Mouse (Mus musculus): Measurements from ENCODE around the gene Tmem203. TPM values are rescaled to one million over a fixed set of nuclear protein-coding genes. Genes with fewer than 3 reads are reported as not detected.
A peak's percentile ranks its signal among the peaks of the same experiment; 100 is the strongest.

Tmem203 gene
- 0.99 and 1.6 TPM in 2 replicates for polyA plus RNA-seq (2012)

GRCm38 (mm10) chr2:25255284-25255779, at the start of gene Tmem203:
Tmem203 (plus strand) TSS chr2:25255439.
- H3K9me3 ChIP-seq (ENCODE audit: control insufficient read depth, low read length), result no peaks in the 10 kb centered on the region
- TF ChIP-seq TAL1 (IDR thresholded peaks at IDR 0.05; ENCODE audit: low read length) (no peak), GATA1 (IDR thresholded peaks at IDR 0.05; ENCODE audit: low read length) (no peak)
- H3K4me3 ChIP-seq (replicated peaks), result peak within 1 kb of the TSS; percentile 85
- peaks cover 32% of the 10 kb centered on the region for H3K4me1 ChIP-seq (ENCODE audit: control insufficient read depth)
- no peaks in the 10 kb centered on the region for H3K27me3 ChIP-seq (ENCODE audit: control insufficient read depth)
- H3K36me3 ChIP-seq (ENCODE audit: control insufficient read depth), result peaks cover 33% of the 10 kb centered on the region

- Histone ChIP-seq H3K4me1 (ENCODE audit: control insufficient read depth) (peaks cover 37% of the 10 kb centered on the region), H3K9me3 (ENCODE audit: control insufficient read depth, low read length) (no peaks in the 10 kb centered on the region), H3K36me3 (ENCODE audit: control insufficient read depth) (peaks cover 73% of the 10 kb centered on the region), H3K4me3 (replicated peaks) (no peak overlapping the region), H3K27me3 (ENCODE audit: control insufficient read depth) (no peaks in the 10 kb centered on the region)
- no peak for TF ChIP-seq GATA1 (IDR thresholded peaks at IDR 0.05; ENCODE audit: low read length)
- no peak for TF ChIP-seq TAL1 (IDR thresholded peaks at IDR 0.05; ENCODE audit: low read length)
Observed at GRCm38 (mm10) chr2:25207593-25207992, 47.6 kb upstream of the Tmem203 start.

DNA sequence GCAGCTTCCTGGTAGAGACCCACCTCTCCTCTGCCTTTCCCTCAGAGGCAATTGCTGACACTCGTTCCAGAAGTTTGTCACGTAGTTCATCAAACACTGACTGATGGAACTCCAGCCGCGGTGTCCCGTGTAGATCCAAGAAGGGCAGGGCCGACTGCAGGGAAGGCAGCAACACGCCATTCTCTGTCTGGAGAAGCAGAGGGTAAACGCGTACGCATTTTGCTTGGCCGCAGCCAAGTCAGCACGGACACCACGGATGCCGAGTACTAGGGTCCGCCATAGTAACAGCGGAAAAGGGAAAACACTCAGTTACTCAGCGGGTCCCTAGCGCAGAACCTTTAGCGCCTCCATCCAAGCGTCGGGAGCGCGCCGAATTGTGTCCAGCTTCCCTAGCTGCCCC, 44.6 kb upstream of the Tmem203 start:
- peak overlapping the region; percentile 83 for H3K4me3 ChIP-seq (replicated peaks)
- H3K4me1 ChIP-seq (ENCODE audit: control insufficient read depth), result peaks cover 35% of the 10 kb centered on the region
- peaks cover 42% of the 10 kb centered on the region for H3K36me3 ChIP-seq (ENCODE audit: control insufficient read depth)
- TF ChIP-seq TAL1 (IDR thresholded peaks at IDR 0.05; ENCODE audit: low read length) (no peak), GATA1 (IDR thresholded peaks at IDR 0.05; ENCODE audit: low read length) (no peak)
- no peaks in the 10 kb centered on the region for H3K9me3 ChIP-seq (ENCODE audit: control insufficient read depth, low read length)
- peaks cover 5% of the 10 kb centered on the region for H3K27me3 ChIP-seq (ENCODE audit: control insufficient read depth)

- Histone ChIP-seq H3K4me3 (replicated peaks) (peak within 1 kb of the TSS; percentile 83), H3K27me3 (ENCODE audit: control insufficient read depth) (peaks cover 5% of the 10 kb centered on the region), H3K4me1 (ENCODE audit: control insufficient read depth) (peaks cover 33% of the 10 kb centered on the region), H3K9me3 (ENCODE audit: control insufficient read depth, low read length) (no peaks in the 10 kb centered on the region), H3K36me3 (ENCODE audit: control insufficient read depth) (peaks cover 37% of the 10 kb centered on the region)
- TF ChIP-seq TAL1 (IDR thresholded peaks at IDR 0.05; ENCODE audit: low read length) (no peak), GATA1 (IDR thresholded peaks at IDR 0.05; ENCODE audit: low read length) (no peak)
Observed at GRCm38 (mm10) chr2:25211121-25211670, 44.0 kb upstream of the Tmem203 start, which contains the start of gene Nelfb. Nelfb (minus strand) TSS chr2:25211489.

GRCm38 (mm10) chr2:25213266-25213865, 41.9 kb upstream of the Tmem203 start:
- TF ChIP-seq GATA1 (IDR thresholded peaks at IDR 0.05; ENCODE audit: low read length), result no peak
- no peak for TF ChIP-seq TAL1 (IDR thresholded peaks at IDR 0.05; ENCODE audit: low read length)
- H3K27me3 ChIP-seq (ENCODE audit: control insufficient read depth), result peaks cover 5% of the 10 kb centered on the region
- peaks cover 15% of the 10 kb centered on the region for H3K36me3 ChIP-seq (ENCODE audit: control insufficient read depth)
- H3K4me1 ChIP-seq (ENCODE audit: control insufficient read depth), result peaks cover 31% of the 10 kb centered on the region
- no peaks in the 10 kb centered on the region for H3K9me3 ChIP-seq (ENCODE audit: control insufficient read depth, low read length)
- no peak overlapping the region for H3K4me3 ChIP-seq (replicated peaks)

GRCm38 (mm10) chr2:25214444-25214843, 40.8 kb upstream of the Tmem203 start, which contains the start of gene Stpg3:
Stpg3 (minus strand) TSS chr2:25214637.
- Histone ChIP-seq H3K36me3 (ENCODE audit: control insufficient read depth) (peaks cover 8% of the 10 kb centered on the region), H3K4me3 (replicated peaks) (no peak within 1 kb of the TSS), H3K27me3 (ENCODE audit: control insufficient read depth) (peaks cover 5% of the 10 kb centered on the region), H3K4me1 (ENCODE audit: control insufficient read depth) (peaks cover 29% of the 10 kb centered on the region), H3K9me3 (ENCODE audit: control insufficient read depth, low read length) (no peaks in the 10 kb centered on the region)
- TF ChIP-seq TAL1 (IDR thresholded peaks at IDR 0.05; ENCODE audit: low read length) (no peak), GATA1 (IDR thresholded peaks at IDR 0.05; ENCODE audit: low read length) (no peak)

DNA sequence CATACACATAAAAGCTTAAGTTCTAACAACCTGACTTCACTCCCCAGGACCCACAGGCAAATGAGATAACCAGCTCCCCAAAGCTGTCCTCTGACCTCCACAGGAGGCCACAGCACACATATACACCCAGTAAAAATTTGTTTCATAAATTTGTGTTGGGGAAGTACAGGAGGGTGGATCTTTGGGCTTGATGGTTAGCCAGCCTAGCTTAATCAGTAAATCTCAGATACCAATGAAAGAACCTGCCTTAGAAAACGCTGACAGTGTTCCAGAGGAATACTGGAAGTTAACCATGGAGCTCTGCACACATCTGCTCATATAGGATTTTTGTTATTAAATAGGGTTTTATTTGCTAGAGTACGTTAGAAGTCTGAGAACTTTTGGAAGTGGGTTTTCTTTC, 37.6 kb upstream of the Tmem203 start:
- H3K27me3 ChIP-seq (ENCODE audit: control insufficient read depth), result peaks cover 5% of the 10 kb centered on the region
- TF ChIP-seq GATA1 (IDR thresholded peaks at IDR 0.05; ENCODE audit: low read length) (no peak), TAL1 (IDR thresholded peaks at IDR 0.05; ENCODE audit: low read length) (no peak)
- H3K36me3 ChIP-seq (ENCODE audit: control insufficient read depth), result peaks cover 22% of the 10 kb centered on the region
- no peak overlapping the region for H3K4me3 ChIP-seq (replicated peaks)
- H3K4me1 ChIP-seq (ENCODE audit: control insufficient read depth), result peaks cover 23% of the 10 kb centered on the region
- no peaks in the 10 kb centered on the region for H3K9me3 ChIP-seq (ENCODE audit: control insufficient read depth, low read length)

DNA sequence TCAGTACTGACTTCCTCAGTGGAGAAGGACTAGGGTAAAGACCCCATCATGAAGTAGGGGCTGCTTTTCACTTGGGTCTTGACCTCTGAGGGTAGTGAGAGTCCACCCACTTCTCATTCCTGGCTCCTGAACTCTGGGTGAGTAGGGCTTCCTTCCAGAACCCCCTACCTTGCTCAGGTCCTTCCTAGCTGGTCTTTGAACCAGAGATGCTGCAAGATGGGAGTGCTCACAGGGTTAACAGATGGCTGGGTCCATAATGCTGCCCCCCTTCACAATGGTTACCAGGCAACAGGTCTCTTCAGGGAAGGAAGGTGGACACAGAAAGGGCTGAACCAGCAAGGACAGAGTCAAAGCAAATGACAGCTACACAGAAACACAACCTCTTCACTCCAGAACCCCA, 36.8 kb upstream of the Tmem203 start, which contains the start of gene Fam166a:
Fam166a (plus strand) TSS at position 301 of the 400 bp plus-strand sequence.
- peaks cover 29% of the 10 kb centered on the region for H3K36me3 ChIP-seq (ENCODE audit: control insufficient read depth)
- TF ChIP-seq GATA1 (IDR thresholded peaks at IDR 0.05; ENCODE audit: low read length) (no peak), TAL1 (IDR thresholded peaks at IDR 0.05; ENCODE audit: low read length) (no peak)
- no peaks in the 10 kb centered on the region for H3K9me3 ChIP-seq (ENCODE audit: control insufficient read depth, low read length)
- H3K27me3 ChIP-seq (ENCODE audit: control insufficient read depth), result peaks cover 1% of the 10 kb centered on the region
- H3K4me1 ChIP-seq (ENCODE audit: control insufficient read depth), result peaks cover 29% of the 10 kb centered on the region
- no peak within 1 kb of the TSS for H3K4me3 ChIP-seq (replicated peaks)

- peak overlapping the region; percentile 21 for H3K4me3 ChIP-seq (replicated peaks)
- peaks cover 38% of the 10 kb centered on the region for H3K36me3 ChIP-seq (ENCODE audit: control insufficient read depth)
- H3K9me3 ChIP-seq (ENCODE audit: control insufficient read depth, low read length), result no peaks in the 10 kb centered on the region
- peaks cover 36% of the 10 kb centered on the region for H3K4me1 ChIP-seq (ENCODE audit: control insufficient read depth)
- H3K27me3 ChIP-seq (ENCODE audit: control insufficient read depth), result no peaks in the 10 kb centered on the region; the same call in 1 of the 2 replicates
- no peak for TF ChIP-seq TAL1 (IDR thresholded peaks at IDR 0.05; ENCODE audit: low read length)
- TF ChIP-seq GATA1 (IDR thresholded peaks at IDR 0.05; ENCODE audit: low read length), result no peak
Observed at GRCm38 (mm10) chr2:25221331-25221772, 33.9 kb upstream of the Tmem203 start.

Measured in erythroblast, embryonic 14.5 days (primary cell).